Mouse (Mus musculus) lung, embryonic 14.5 days (tissue): Measurements from ENCODE around the gene Rrp7a. TPM values are rescaled to one million over a fixed set of nuclear protein-coding genes. Genes with fewer than 3 reads are reported as not detected.

Source experiments
- ATAC-seq: fragments of 200-750 bp; cut with Nextera tagmentation; 2 replicates; pipeline ENCODE4 v1.8.0; 2017; ENCODE audit warnings: mild to moderate bottlenecking, moderate TSS enrichment, moderate library complexity; ENCODE audit not compliant: insufficient read depth
- DNase-seq: peaks from one replicate; pipeline ENCODE4 v3.0.0-alpha.2; 2015
- H3K27ac ChIP-seq: fragments of 300-500 bp; sonication (generic); 2 replicates; pipeline ENCODE4 v1.5.1; 2014; ENCODE audit warnings: low read depth, mild to moderate bottlenecking, moderate library complexity
- H3K27me3 ChIP-seq: fragments of 300-500 bp; sonication (generic); 2 replicates; pipeline ENCODE4 v1.6.1; 2014; ENCODE audit warnings: low read length, control low read depth; ENCODE audit not compliant: insufficient read depth
- H3K36me3 ChIP-seq: fragments of 300-500 bp; sonication (generic); 2 replicates; pipeline ENCODE4 v1.6.1; 2014; ENCODE audit warnings: control low read depth; ENCODE audit not compliant: insufficient read depth
- H3K4me1 ChIP-seq: fragments of 300-500 bp; sonication (generic); 2 replicates; pipeline ENCODE4 v1.6.1; 2014; ENCODE audit warnings: antibody characterized with exemption, control low read depth; ENCODE audit not compliant: insufficient read depth
- H3K4me2 ChIP-seq: fragments of 300-500 bp; sonication (generic); 2 replicates; pipeline ENCODE4 v1.6.1; 2014; ENCODE audit warnings: mild to moderate bottlenecking
- H3K4me3 ChIP-seq: fragments of 300-500 bp; sonication (generic); 2 replicates; pipeline ENCODE4 v1.5.1; 2014; ENCODE audit warnings: low read depth, low read length
- H3K9ac ChIP-seq: fragments of 300-500 bp; sonication (generic); 2 replicates; pipeline ENCODE4 v1.6.1; 2014
- H3K9me3 ChIP-seq: fragments of 300-500 bp; sonication (generic); 2 replicates; pipeline ENCODE4 v1.6.1; 2016; ENCODE audit warnings: low read depth, low read length, control low read depth
- CTCF ChIP-seq: IDR thresholded peaks from 2 replicates; pipeline ENCODE4 v1.5.1; 2016; ENCODE audit warnings: antibody characterized with exemption, low read depth
- WGBS: fragments of 180-500 bp; shearing (Covaris S2); extraction: QIAGEN DNeasy Blood & Tissue Kit; methylation state at CpG from one replicate; pipeline ENCODE4 v1.1.7; 2014; 5-methylcytosine and 5-hydroxymethylcytosine counted together
- polyA plus RNA-seq: library from polyadenylated mRNA; unstranded; fragments of >200 nt; fragmentation: Nextera tagmentation; extraction: Ambion mirVana; gene quantifications from 2 replicates; pipeline ENCODE4 v1.2.1, GENCODE M21; 2014

Rrp7a gene
- polyA plus RNA-seq, 1 experiment from 2014 or later = 59.3 TPM

- Histone ChIP-seq H3K27ac (no peak overlapping the region), H3K27me3 (no peaks in the 10 kb centered on the region), H3K4me2 (no peak overlapping the region), H3K4me1 (peaks cover 5% of the 10 kb centered on the region; the same call in 1 of the 2 replicates), H3K4me3 (no peak overlapping the region), H3K36me3 (peaks cover 54% of the 10 kb centered on the region), H3K9ac (no peak overlapping the region), H3K9me3 (no peaks in the 10 kb centered on the region)
- ATAC-seq (no peak), DNase-seq (no peak)
- 89% methylated on average over 4 of the region's 4 CpGs for WGBS
- TF ChIP-seq CTCF = no peak
These were observed 39.4 kb upstream of the Rrp7a start for GRCm38 (mm10) chr15:83162001-83162400.

- Histone ChIP-seq H3K4me2 (no peak overlapping the region), H3K27me3 (no peaks in the 10 kb centered on the region), H3K4me1 (no peaks in the 10 kb centered on the region), H3K27ac (no peak overlapping the region), H3K36me3 (peaks cover 58% of the 10 kb centered on the region), H3K9ac (no peak overlapping the region), H3K9me3 (no peaks in the 10 kb centered on the region), H3K4me3 (no peak overlapping the region)
- DNase-seq = no peak
- TF ChIP-seq CTCF = no peak
- 63% methylated on average over 10 of the region's 10 CpGs for WGBS
- no peak for ATAC-seq
These were observed 38.6 kb upstream of the Rrp7a start for GRCm38 (mm10) chr15:83161062-83161748.

- Histone ChIP-seq H3K9ac (no peak overlapping the region), H3K4me3 (no peak overlapping the region), H3K9me3 (no peaks in the 10 kb centered on the region), H3K4me2 (no peak overlapping the region), H3K27me3 (no peaks in the 10 kb centered on the region), H3K27ac (no peak overlapping the region), H3K4me1 (no peaks in the 10 kb centered on the region), H3K36me3 (peaks cover 64% of the 10 kb centered on the region)
- ATAC-seq (no peak), DNase-seq (no peak)
- no peak for TF ChIP-seq CTCF
- WGBS = 90% methylated on average over 4 of the region's 4 CpGs
These were observed 38.0 kb upstream of the Rrp7a start for GRCm38 (mm10) chr15:83160561-83160960.

DNA sequence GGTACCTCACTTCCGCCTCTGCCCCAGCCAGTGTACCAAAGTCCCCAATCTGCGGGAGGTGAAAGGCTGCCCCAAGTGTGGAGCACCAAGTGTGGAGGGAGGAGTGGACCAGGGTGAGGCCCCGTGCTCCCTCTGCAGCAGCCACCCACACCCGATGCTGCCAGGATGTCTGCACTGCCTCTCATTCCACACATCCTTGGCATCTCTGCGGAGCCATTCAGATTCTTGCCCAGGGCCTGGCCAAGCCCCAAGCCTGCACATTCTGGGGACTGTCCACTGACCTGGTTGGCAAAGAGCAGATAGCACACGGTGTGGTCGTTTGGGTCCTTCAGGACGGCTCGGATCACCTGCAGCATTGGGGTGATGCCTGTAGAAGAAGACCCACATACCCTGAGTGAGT lies 37.2 kb upstream of the Rrp7a start:
- no peak overlapping the region for H3K27ac ChIP-seq
- WGBS = 91% methylated on average over 9 of the region's 9 CpGs
- H3K9me3 ChIP-seq = no peaks in the 10 kb centered on the region
- peaks cover 68% of the 10 kb centered on the region for H3K36me3 ChIP-seq
- TF ChIP-seq CTCF = no peak
- no peaks in the 10 kb centered on the region for H3K4me1 ChIP-seq
- H3K4me2 ChIP-seq = no peak overlapping the region
- H3K27me3 ChIP-seq = no peaks in the 10 kb centered on the region
- DNase-seq (no peak), ATAC-seq (no peak)
- H3K4me3 ChIP-seq = no peak overlapping the region
- no peak overlapping the region for H3K9ac ChIP-seq

- no peaks in the 10 kb centered on the region for H3K4me1 ChIP-seq
These were observed 36.1 kb upstream of the Rrp7a start for GRCm38 (mm10) chr15:83158587-83159160.

GRCm38 (mm10) chr15:83157667-83158064 lies 35.1 kb upstream of the Rrp7a start:
- no peak overlapping the region for H3K9ac ChIP-seq
- no peaks in the 10 kb centered on the region for H3K27me3 ChIP-seq
- H3K4me2 ChIP-seq = no peak overlapping the region
- H3K4me3 ChIP-seq = no peak overlapping the region
- TF ChIP-seq CTCF = no peak
- H3K36me3 ChIP-seq = peaks cover 78% of the 10 kb centered on the region
- no peaks in the 10 kb centered on the region for H3K9me3 ChIP-seq
- DNase-seq = no peak
- no peak overlapping the region for H3K27ac ChIP-seq
- no peaks in the 10 kb centered on the region for H3K4me1 ChIP-seq
- no peak for ATAC-seq
- WGBS = 94% methylated on average over 6 of the region's 6 CpGs

More at GRCm38 (mm10) chr15:83158587-83159160, 36.1 kb upstream of the Rrp7a start:
- H3K27me3 ChIP-seq = no peaks in the 10 kb centered on the region
- no peak overlapping the region for H3K27ac ChIP-seq
- H3K9ac ChIP-seq = no peak overlapping the region
- no peak for TF ChIP-seq CTCF
- ATAC-seq = no peak
- no peak for DNase-seq
- H3K4me3 ChIP-seq = no peak overlapping the region
- H3K4me2 ChIP-seq = no peak overlapping the region
- H3K36me3 ChIP-seq = peaks cover 74% of the 10 kb centered on the region
- H3K9me3 ChIP-seq = no peaks in the 10 kb centered on the region
- WGBS = 87% methylated on average over 7 of the region's 7 CpGs

- no peaks in the 10 kb centered on the region for H3K4me1 ChIP-seq
- no peaks in the 10 kb centered on the region for H3K27me3 ChIP-seq
- no peak overlapping the region for H3K27ac ChIP-seq
- H3K4me3 ChIP-seq = no peak overlapping the region
- H3K9ac ChIP-seq = no peak overlapping the region
- H3K9me3 ChIP-seq = no peaks in the 10 kb centered on the region
- ATAC-seq (no peak; the same call in 1 of the 2 replicates), DNase-seq (peak; percentile 78)
- no peak overlapping the region for H3K4me2 ChIP-seq
- peaks cover 73% of the 10 kb centered on the region for H3K36me3 ChIP-seq
- peak; percentile 85 for TF ChIP-seq CTCF
- 73% methylated on average over 11 of the region's 11 CpGs for WGBS
These were observed 34.5 kb upstream of the Rrp7a start for GRCm38 (mm10) chr15:83156929-83157666.
